Mouse (Mus musculus): Measurements from ENCODE around the gene Pip5k1a. TPM values are rescaled to one million over a fixed set of nuclear protein-coding genes. Genes with fewer than 3 reads are reported as not detected.
"Not testable (repeated sequence)": the region's sequence is repeated elsewhere in the genome, so short reads cannot be mapped to it uniquely, and the experiment has no call there.

The Pip5k1a gene
- polyA plus RNA-seq, 1 experiment from 2014 or later: 94.1 TPM

DNA sequence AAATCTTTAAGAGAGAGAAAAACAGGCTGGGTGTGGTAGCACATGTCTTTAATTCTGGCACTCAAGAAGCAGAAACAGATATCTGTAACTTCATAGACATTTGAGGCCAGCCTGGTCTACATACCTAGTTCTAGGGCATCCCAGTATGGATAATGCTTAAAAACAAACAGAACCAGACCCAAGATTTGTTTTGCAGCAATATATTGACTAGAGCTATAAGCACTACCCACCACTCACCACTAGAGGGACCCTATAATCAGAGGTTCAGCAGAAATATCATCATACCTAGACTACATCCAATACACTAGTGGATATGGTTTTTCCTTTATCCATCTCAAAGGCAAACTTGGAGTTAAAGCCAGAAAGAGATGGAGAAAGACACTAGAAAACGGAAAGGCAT is 53.8 kb downstream of the Pip5k1a start:
- POLR2A ChIA-PET: interaction anchor here (0.7 to 1.2 kb wide), 8 partner anchors 13 to 66 kb away, joined by 3 to 5 read pairs (median 4); partner anchors contain the start of gene Pip5k1a
- no peak for DNase-seq (ENCODE audit: low read depth, low spot score)
- H3K27me3 ChIP-seq: peaks cover 3% of the 10 kb centered on the region
- ATAC-seq: no peak
- CTCF ChIA-PET: interaction anchor here (0.7 to 6.3 kb wide), 26 partner anchors 9 to 175 kb away, joined by 3 to 84 read pairs (median 7); partner anchors contain the start of genes Pip5k1a, Psmd4, Vps72 and Zfp687
- TF ChIP-seq CTCF (IDR thresholded peaks at IDR 0.05): peak; percentile 81
- in situ Hi-C loops (cut with MboI; ENCODE audit: low pct_unique_long_range_greater_than_20kb): no loop called here

DNA sequence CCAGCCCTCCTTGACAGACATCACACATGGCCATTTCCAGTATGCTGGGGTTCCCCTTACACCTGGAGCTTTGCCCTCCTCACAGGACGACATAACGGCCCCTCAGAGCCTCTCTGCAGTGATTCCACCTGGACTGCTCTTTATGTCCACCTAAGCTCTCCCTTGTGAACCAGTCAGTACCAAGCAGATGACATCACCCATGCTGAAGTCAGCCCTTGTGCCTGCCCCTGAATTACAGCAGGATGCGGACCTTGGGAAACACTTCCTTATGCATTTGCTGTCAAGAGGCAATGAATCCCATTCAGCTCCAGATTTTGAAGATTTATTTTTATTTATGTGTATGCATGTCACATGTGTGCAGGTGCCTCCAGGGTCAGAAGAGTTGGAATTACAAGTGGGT is 58.8 kb downstream of the Pip5k1a start:
- in situ Hi-C loops (cut with MboI; ENCODE audit: low pct_unique_long_range_greater_than_20kb): no loop called here
- no peak for DNase-seq (ENCODE audit: low read depth, low spot score)
- ChIA-PET POLR2A (interaction anchor here (0.9 kb wide), 1 partner anchor 10 kb away, joined by 3 read pairs; no protein-coding TSS in a partner anchor), CTCF (interaction anchor here (0.9 kb wide), 1 partner anchor 9 kb away, joined by 3 read pairs; no protein-coding TSS in a partner anchor)
- no peak for TF ChIP-seq CTCF (IDR thresholded peaks at IDR 0.05)
- no peak for ATAC-seq
- H3K27me3 ChIP-seq: peaks cover 3% of the 10 kb centered on the region

DNA sequence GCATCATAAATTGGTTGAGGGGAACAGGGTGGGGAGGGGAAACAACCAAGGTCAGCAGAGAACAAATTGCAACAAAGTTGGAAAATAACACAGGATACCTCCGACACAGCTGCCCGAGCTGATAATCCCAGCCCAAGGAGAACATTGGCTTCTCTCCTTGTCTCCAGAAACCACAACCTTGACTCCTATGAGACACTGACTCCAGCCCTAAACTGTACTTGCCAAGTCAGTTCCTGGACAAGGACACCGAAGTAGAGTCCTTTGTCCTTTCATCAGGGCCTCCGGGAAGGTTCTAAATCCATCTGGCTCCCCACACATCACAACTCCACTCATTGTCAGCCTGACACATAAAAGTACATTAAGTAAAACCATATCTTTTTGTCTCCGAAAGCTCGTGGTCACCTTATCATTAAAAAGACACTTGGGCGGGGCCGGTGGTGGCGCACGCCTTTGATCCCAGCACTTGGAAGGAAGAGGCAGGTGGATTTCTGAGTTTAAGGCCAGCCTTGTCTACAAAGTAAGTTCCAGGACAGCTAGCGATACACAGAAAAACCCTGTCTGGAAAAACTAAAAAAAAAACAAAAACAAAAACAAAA is 60.2 kb downstream of the Pip5k1a start:
- no peak for ATAC-seq
- no peak for DNase-seq (ENCODE audit: low read depth, low spot score)
- ChIA-PET POLR2A (no interaction called here), CTCF (no interaction called here)
- no peak for TF ChIP-seq CTCF (IDR thresholded peaks at IDR 0.05)
- in situ Hi-C loops (cut with MboI; ENCODE audit: low pct_unique_long_range_greater_than_20kb): no loop called here
- H3K27me3 ChIP-seq: peaks cover 3% of the 10 kb centered on the region

DNA sequence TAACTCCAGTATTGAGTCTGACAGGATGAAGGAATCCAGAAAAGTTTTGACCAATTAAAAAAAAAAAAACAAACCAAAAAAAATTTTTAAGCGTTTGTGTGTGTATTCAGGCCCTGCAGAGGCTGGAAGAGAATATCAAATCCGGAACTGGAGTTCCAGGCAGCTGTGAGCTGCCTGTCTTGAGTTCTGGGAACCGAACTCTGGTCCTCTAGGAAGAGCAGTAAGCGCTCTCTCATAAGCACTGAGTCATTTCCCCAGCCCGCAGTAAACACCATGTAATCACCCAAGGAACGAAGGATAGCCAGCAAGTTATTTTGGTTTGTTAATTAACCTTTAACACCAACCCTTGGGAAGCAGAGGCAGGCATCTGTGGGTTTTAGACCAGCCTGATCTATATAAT is 63.5 kb downstream of the Pip5k1a start:
- in situ Hi-C loops (cut with MboI; ENCODE audit: low pct_unique_long_range_greater_than_20kb): no loop called here
- ATAC-seq (no peak), DNase-seq (ENCODE audit: low read depth, low spot score) (no peak)
- ChIA-PET POLR2A (interaction anchor here (0.6 to 1.2 kb wide), 5 partner anchors 11 to 110 kb away, joined by 3 to 6 read pairs (median 4); no protein-coding TSS in a partner anchor), CTCF (interaction anchor here (0.9 to 4.5 kb wide), 5 partner anchors 9 to 63 kb away, joined by 3 to 50 read pairs (median 5); partner anchors contain the start of gene Pip5k1a)
- H3K27me3 ChIP-seq: no peaks in the 10 kb centered on the region
- TF ChIP-seq CTCF (IDR thresholded peaks at IDR 0.05): no peak

DNA sequence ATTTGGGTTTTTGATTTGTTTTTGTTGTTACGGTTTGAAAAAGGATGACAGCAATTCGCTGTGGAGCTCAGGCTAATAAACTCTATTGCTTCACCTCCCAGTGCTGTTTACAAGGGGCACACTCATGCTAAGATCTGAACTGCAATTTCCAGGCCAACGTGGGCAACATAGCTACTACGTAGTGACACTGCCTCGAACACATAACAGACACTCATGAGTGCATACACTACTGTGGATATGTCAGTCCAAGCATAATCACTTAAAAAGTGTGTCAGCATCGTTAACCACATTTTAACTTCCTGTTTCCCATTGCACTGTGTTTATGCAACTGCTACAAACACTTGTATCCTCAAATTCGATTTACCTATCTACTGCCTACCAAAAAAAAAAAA is 63.9 kb downstream of the Pip5k1a start:
- H3K27me3 ChIP-seq: no peaks in the 10 kb centered on the region
- ATAC-seq: peak; percentile 19
- ChIA-PET POLR2A (interaction anchor here (0.8 to 1.2 kb wide), 6 partner anchors 11 to 63 kb away, joined by 3 to 6 read pairs (median 4); partner anchors contain the start of gene Zfp687), CTCF (interaction anchor here (0.9 to 4.5 kb wide), 5 partner anchors 8 to 64 kb away, joined by 3 to 50 read pairs (median 5); partner anchors contain the start of gene Pip5k1a)
- TF ChIP-seq CTCF (IDR thresholded peaks at IDR 0.05): no peak
- in situ Hi-C loops (cut with MboI; ENCODE audit: low pct_unique_long_range_greater_than_20kb): no loop called here
- DNase-seq (ENCODE audit: low read depth, low spot score): no peak

DNA sequence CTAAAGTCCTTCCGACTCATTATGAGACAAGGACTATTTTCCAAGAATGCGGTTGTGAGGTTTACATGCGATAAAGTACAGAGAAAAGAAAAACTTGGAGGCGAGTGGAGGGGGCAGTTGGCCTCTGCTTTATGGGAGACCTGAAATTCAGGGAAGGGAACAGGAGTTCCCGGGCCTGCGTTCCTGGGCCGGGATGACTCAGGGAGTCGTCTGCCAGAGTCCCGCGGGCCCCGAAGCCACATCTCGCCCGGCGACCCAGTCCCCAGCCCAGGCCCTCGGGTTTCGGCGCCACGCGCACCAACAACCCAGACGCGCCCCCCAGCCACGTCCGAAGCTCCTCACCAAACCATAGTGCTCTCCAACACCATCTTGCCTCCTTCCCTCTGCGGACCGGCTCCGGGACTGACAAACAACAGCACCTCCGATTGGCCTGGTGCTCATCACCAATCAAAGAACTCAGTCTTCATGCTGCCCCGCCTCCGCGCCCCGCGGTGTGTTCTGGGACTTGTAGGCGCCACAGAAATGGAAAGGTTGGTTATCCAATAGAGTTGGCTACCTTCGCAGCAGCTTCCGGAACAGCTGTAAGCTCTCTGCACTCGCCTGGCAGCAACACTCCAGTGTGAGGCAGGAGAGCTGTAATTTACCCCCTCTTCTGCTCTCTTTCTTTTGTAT is 64.4 kb downstream of the Pip5k1a start, which contains the start of gene Psmd4:
Gene Psmd4 (minus strand): TSS at position 449 of the 672 bp plus-strand sequence.
- ATAC-seq: peak; percentile 78
- ChIA-PET CTCF (interaction anchor here (0.9 to 4.5 kb wide), 6 partner anchors 8 to 66 kb away, joined by 3 to 50 read pairs (median 4); partner anchors contain the start of gene Pip5k1a), POLR2A (interaction anchor here (0.8 to 1.2 kb wide), 7 partner anchors 10 to 63 kb away, joined by 3 to 6 read pairs (median 4); partner anchors contain the start of gene Zfp687)
- in situ Hi-C loops (cut with MboI; ENCODE audit: low pct_unique_long_range_greater_than_20kb): no loop called here
- peak; percentile 91 for DNase-seq (ENCODE audit: low read depth, low spot score)
- no peaks in the 10 kb centered on the region for H3K27me3 ChIP-seq
- TF ChIP-seq CTCF (IDR thresholded peaks at IDR 0.05): no peak

DNA sequence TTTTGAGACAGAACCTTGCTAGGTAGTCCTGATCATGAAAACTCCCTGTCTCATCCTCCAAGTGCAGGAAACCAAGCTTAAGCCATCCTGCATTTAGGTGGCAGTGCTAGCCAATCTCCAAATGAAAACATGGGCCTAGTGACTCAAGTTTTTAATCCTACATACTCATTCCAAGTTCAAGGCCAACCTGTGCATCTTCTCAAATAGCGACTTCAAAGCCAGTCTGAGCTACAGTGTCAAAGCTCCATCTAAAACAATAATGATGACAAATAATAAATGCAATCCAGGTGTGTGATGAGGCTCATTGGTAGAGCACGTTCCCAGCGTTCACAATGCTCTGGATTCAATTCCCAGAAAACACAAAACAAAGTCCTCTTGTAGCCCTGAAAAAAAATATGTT is 65.1 kb downstream of the Pip5k1a start:
- ATAC-seq (no peak), DNase-seq (ENCODE audit: low read depth, low spot score) (no peak)
- no peak for TF ChIP-seq CTCF (IDR thresholded peaks at IDR 0.05)
- CTCF ChIA-PET: interaction anchor here (1.5 to 4.5 kb wide), 3 partner anchors 12 to 67 kb away, joined by 3 to 50 read pairs (median 6); partner anchors contain the start of gene Pip5k1a
- H3K27me3 ChIP-seq: no peaks in the 10 kb centered on the region
- POLR2A ChIA-PET: interaction anchor here (0.6 to 1.2 kb wide), 5 partner anchors 10 to 124 kb away, joined by 3 to 7 read pairs (median 4); no protein-coding TSS in a partner anchor
- in situ Hi-C loops (cut with MboI; ENCODE audit: low pct_unique_long_range_greater_than_20kb): no loop called here

DNA sequence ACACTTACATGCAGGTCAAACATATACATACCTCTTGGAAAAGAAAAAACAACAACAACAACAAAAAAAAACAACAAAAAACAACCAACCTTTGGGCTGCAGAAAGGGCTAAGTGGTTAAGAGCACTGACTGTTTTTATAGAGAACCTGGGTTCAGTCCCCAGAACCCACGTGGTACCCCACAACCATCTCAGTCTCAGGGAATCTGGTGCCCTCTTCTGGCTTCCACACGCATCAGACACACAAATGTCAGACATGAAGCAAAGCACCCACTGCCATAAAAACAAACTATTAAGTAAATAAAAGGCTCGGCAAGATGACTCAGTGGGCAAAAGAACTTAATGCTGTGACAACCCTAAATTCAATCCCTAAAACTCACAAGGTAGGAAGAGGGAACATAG is 76.8 kb downstream of the Pip5k1a start:
- CTCF ChIA-PET: interaction anchor here (1.1 to 4.9 kb wide), 5 partner anchors 10 to 82 kb away, joined by 3 to 30 read pairs (median 5); no protein-coding TSS in a partner anchor
- in situ Hi-C loops (cut with MboI; ENCODE audit: low pct_unique_long_range_greater_than_20kb): no loop called here
- ATAC-seq: no peak

DNA sequence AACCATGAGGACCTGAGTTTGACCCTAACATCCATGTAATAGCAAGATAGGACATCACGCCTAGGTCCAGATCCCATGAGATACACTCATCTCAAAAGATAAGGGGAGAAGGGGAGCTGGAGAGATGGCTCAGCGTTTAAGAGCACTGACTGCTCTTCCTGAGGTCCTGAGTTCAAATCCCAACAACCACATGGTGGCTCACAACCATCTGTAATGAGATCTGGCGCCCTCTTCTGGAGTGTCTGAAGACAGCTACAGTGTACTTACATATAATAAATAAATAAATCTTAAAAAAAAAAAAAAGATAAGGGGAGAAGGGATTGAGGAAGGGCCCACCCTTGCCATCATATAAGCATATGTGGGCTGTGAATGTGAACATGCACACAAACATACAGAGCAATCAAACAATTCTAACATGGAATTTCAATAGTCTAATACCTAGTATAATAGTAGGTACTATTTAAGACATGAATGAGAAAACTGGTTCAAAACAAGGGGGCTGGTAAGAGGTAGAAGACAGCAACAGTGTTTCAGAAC is 77.4 kb downstream of the Pip5k1a start:
- ATAC-seq; H3K27me3 ChIP-seq; DNase-seq (ENCODE audit: low read depth, low spot score); in situ Hi-C loops (cut with MboI; ENCODE audit: low pct_unique_long_range_greater_than_20kb): not testable (repeated sequence)
- peak; percentile 76 for TF ChIP-seq CTCF (IDR thresholded peaks at IDR 0.05)
- ChIA-PET CTCF (interaction anchor here (1.3 to 4.9 kb wide), 8 partner anchors 9 to 82 kb away, joined by 3 to 30 read pairs (median 5); partner anchors contain the start of gene Psmd4), POLR2A (interaction anchor here (0.9 to 1.8 kb wide), 2 partner anchors 10 to 24 kb away, joined by 3 to 5 read pairs; no protein-coding TSS in a partner anchor)

More for the DNA sequence above, 76.8 kb downstream of the Pip5k1a start:
- no peak for TF ChIP-seq CTCF (IDR thresholded peaks at IDR 0.05)
- POLR2A ChIA-PET: interaction anchor here (0.5 kb wide), 1 partner anchor 230 kb away, joined by 3 read pairs; no protein-coding TSS in a partner anchor
- H3K27me3 ChIP-seq: no peaks in the 10 kb centered on the region
- DNase-seq (ENCODE audit: low read depth, low spot score): no peak

DNA sequence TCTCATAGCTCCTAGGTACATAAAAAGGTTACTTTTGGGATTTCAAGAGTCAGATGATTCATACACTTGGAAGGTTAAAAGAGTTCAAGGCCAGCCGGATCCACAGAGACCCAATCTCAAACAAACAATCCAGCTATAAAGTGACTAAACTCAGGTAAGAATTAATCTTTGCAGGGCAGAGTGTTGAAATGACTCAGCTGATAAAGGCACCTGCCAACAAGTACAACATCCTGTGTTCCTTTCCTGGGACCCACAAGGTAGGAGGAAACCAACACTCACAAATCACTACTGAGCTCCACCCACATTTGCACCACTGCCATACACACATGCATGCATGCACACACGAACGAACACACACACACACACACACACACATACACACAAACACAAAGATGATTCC is 78.1 kb downstream of the Pip5k1a start:
- in situ Hi-C loops (cut with MboI; ENCODE audit: low pct_unique_long_range_greater_than_20kb): no loop called here
- CTCF ChIA-PET: interaction anchor here (0.9 to 4.9 kb wide), 11 partner anchors 9 to 81 kb away, joined by 3 to 30 read pairs (median 5); partner anchors contain the start of gene Psmd4
- no peak for ATAC-seq

More for the DNA sequence above, 78.1 kb downstream of the Pip5k1a start:
- DNase-seq (ENCODE audit: low read depth, low spot score): no peak
- no peak for TF ChIP-seq CTCF (IDR thresholded peaks at IDR 0.05)
- POLR2A ChIA-PET: interaction anchor here (0.6 to 1.8 kb wide), 4 partner anchors 10 to 200 kb away, joined by 3 to 5 read pairs (median 3); partner anchors contain the start of gene Cdc42se1
- H3K27me3 ChIP-seq: no peaks in the 10 kb centered on the region
